Mouse (Mus musculus): ENCODE data around the gene Coro6.

DNA sequence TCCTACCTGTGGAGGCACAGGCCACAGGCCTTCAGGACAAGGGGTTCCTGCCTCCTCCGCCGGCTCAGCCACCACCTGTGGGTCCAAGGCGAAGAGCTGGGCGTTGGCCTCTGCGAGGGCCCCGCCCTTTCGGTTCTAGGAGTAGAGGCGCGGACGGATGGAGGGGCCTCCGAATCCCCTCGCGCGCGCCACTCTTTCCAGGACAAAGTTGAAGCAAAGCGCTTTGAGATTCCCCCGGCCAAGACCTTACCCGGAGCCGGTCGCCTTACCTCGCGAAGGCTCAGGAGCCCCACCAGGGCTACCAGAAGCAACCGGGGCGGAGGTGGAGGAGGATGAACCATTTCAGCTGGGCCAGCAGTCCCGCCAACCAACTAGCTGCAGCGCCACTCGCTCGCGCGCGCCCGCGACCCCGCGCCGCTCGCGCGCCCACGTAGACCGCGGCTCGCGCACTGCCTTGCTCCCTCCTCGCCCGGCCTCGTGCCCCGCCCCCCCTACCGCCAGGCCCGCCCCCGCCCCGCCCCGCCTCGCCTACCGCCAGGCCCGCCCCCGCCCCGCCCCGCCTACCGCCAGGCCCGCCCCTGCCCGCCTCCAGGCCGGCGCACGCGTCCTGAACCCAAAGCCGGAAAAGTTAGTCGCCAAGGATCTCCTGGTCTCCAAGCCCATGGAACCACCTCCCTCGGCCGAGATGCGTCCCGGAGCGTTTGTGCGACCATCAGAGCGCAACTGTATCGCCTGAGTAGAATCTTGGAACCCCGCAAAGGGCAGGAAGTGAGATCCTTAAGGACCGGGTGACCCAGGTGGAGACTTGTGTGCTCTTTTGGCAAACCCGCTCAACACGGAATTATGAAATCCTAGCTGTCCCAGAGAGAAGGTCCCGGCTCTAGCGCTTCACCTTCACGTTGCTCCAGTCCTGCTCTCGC is 50.9 kb downstream of the Coro6 start:
- TF ChIP-seq CTCF (IDR thresholded peaks at IDR 0.05) (no peak), EP300 (IDR thresholded peaks at IDR 0.05) (no peak)
